Mouse (Mus musculus) cortical plate, adult 2 months (tissue): ENCODE data around the gene Guca2a. TPM values are rescaled to one million over a fixed set of nuclear protein-coding genes. Genes with fewer than 3 reads are reported as not detected.

Experiments used
- H3K27ac ChIP-seq: fragments of 200-500 bp; 2 replicates; pipeline ENCODE4 v1.5.1; 2012; ENCODE audit warnings: low read length, control low read depth, inconsistent platforms; ENCODE audit not compliant: insufficient read depth
- H3K4me1 ChIP-seq: fragments of 200-500 bp; 2 replicates; pipeline ENCODE4 v1.6.1; 2011; ENCODE audit warnings: low read length; ENCODE audit not compliant: control insufficient read depth, insufficient read depth
- H3K4me3 ChIP-seq: fragments of 200-500 bp; 2 replicates; pipeline ENCODE4 v1.5.1; 2011; ENCODE audit warnings: mild to moderate bottlenecking, low read length, control low read depth; ENCODE audit not compliant: insufficient read depth
- CTCF ChIP-seq: fragments of 200-500 bp; IDR thresholded peaks from 2 replicates; pipeline ENCODE4 v1.5.1; 2011; ENCODE audit warnings: mild to moderate bottlenecking, control low read depth, low read length; ENCODE audit not compliant: insufficient read depth; ENCODE audit errors: extremely low read depth
- POLR2A ChIP-seq: fragments of 200-500 bp; IDR thresholded peaks from 2 replicates; pipeline ENCODE4 v1.6.1; 2011; ENCODE audit warnings: mild to moderate bottlenecking, low read length, control low read depth; ENCODE audit not compliant: insufficient read depth; ENCODE audit errors: extremely low read depth
- polyA plus RNA-seq: library from polyadenylated mRNA; depleted of rRNA; stranded (reverse); fragments of >200 nt; gene quantifications from 2 replicates; pipeline ENCODE4 v1.2.3, GENCODE M21; 2012

Guca2a gene
- polyA plus RNA-seq, 1 experiment: not detected

DNA sequence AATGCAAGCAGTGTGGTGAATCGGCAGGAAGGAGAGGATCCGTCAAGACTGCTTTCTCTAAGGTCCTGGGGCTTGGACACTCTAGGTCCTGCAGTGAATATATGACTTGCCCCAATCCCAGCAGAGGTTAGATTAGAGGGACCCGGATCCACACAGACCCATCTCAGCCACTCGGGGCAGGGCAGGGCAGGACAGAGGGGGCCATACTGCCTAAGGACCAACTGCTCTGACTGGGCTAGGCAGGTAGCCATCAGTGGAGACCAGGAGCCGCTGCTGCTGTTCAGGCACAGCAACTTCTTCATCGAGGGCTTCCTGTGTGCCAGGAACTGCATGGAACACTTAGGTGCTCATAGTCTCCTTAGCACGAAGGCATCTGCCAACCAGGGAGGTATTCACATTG, 773 bp upstream of the Guca2a start:
- TF ChIP-seq CTCF (no peak), POLR2A (no peak)
- Histone ChIP-seq H3K4me1 (0 out of 2 replicates have a peak, but pooled peaks cover 2% of the 10 kb centered on the region), H3K27ac (no peak overlapping the region), H3K4me3 (no peak overlapping the region)

GRCm38 (mm10) chr4:119637946-119638345, 442 bp downstream of the Guca2a start:
- no peak for TF ChIP-seq CTCF
- Histone ChIP-seq H3K4me1 (0 out of 2 replicates have a peak, but pooled peaks cover 2% of the 10 kb centered on the region), H3K27ac (no peak overlapping the region), H3K4me3 (no peak overlapping the region)

- no peak overlapping the region for H3K4me3 ChIP-seq
- H3K4me1 ChIP-seq: no peaks in the 10 kb centered on the region
- TF ChIP-seq POLR2A: no peak
- TF ChIP-seq CTCF: no peak
- no peak overlapping the region for H3K27ac ChIP-seq
These were observed 1.2 kb downstream of the Guca2a start for GRCm38 (mm10) chr4:119638656-119639055.

- Histone ChIP-seq H3K4me1 (no peaks in the 10 kb centered on the region), H3K4me3 (no peak overlapping the region), H3K27ac (no peak overlapping the region)
- TF ChIP-seq POLR2A (no peak), CTCF (no peak)
These were observed 5.2 kb downstream of the Guca2a start for GRCm38 (mm10) chr4:119642666-119643065.

- H3K4me1 ChIP-seq: no peaks in the 10 kb centered on the region; the same call in 1 of the 2 replicates
- TF ChIP-seq POLR2A: no peak
- no peak for TF ChIP-seq CTCF
- no peak overlapping the region for H3K27ac ChIP-seq
- no peak overlapping the region for H3K4me3 ChIP-seq
These were observed 19.5 kb downstream of the Guca2a start for GRCm38 (mm10) chr4:119657011-119657410.

GRCm38 (mm10) chr4:119658246-119658645, 20.7 kb downstream of the Guca2a start:
- no peaks in the 10 kb centered on the region; the same call in 1 of the 2 replicates for H3K4me1 ChIP-seq
- TF ChIP-seq POLR2A: no peak
- no peak for TF ChIP-seq CTCF
- H3K4me3 ChIP-seq: no peak overlapping the region
- H3K27ac ChIP-seq: no peak overlapping the region

DNA sequence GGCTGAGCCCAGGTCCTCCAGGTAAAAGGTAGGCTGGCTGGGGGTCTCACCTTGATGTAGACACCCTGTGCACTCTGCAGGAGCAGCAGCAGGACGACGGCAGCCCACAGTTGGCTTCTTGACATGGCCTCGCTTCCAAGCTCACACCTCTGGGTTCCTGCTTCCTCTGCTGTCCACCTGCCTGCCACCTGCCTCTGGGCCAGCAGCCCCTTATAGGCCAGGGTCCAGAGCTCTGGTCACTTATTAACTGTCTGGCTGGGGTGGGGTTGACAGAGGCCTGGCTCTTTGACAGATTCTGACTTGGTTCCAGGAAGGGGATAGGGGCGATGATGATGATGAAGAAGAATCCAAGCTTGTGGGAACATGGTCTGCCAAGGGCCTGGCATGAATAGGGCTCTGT, 21.2 kb downstream of the Guca2a start, which contains the start of gene Guca2b:
TSS of gene Guca2b (minus strand) at position 224 of the 400 bp plus-strand sequence.
- TF ChIP-seq POLR2A: no peak
- TF ChIP-seq CTCF: no peak
- Histone ChIP-seq H3K4me1 (no peaks in the 10 kb centered on the region; the same call in 1 of the 2 replicates), H3K4me3 (no peak within 1 kb of the TSS), H3K27ac (no peak within 1 kb of the TSS)

- Histone ChIP-seq H3K27ac (no peak overlapping the region), H3K4me1 (no peaks in the 10 kb centered on the region; the same call in 1 of the 2 replicates), H3K4me3 (no peak overlapping the region)
- no peak for TF ChIP-seq CTCF
- no peak for TF ChIP-seq POLR2A
These were observed 22.5 kb downstream of the Guca2a start for GRCm38 (mm10) chr4:119660007-119660406.

- H3K4me1 ChIP-seq: no peaks in the 10 kb centered on the region; the same call in 1 of the 2 replicates
- H3K27ac ChIP-seq: no peak overlapping the region
- H3K4me3 ChIP-seq: no peak overlapping the region
- no peak for TF ChIP-seq CTCF
These were observed 24.6 kb downstream of the Guca2a start for GRCm38 (mm10) chr4:119662151-119662550.

DNA sequence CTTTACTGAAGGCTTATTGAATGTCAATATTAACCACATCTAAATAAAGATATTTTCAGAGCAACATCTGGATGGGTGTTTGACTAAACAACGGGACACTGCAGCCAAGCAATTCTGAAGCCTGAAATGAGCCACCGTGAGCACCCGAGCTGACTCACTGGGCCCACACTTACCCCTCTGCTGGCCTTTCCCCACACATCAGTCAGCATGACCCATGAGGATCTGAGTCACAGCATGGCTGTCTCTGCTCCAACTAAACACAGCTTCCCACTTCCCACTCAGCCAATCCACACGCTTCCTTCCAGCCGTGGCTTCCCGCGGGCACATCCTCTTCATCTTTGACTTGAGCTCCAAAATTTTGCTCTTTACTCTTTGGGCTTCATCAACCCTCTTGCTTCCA, 25.5 kb downstream of the Guca2a start:
- Histone ChIP-seq H3K4me3 (no peak overlapping the region), H3K4me1 (no peaks in the 10 kb centered on the region), H3K27ac (no peak overlapping the region)
- TF ChIP-seq CTCF (no peak), POLR2A (no peak)
